Mouse (Mus musculus): ENCODE data around the gene Krtap5-4. TPM values are rescaled to one million over a fixed set of nuclear protein-coding genes. Genes with fewer than 3 reads are reported as not detected.

The Krtap5-4 gene
- not detected for total RNA-seq (2023)

DNA sequence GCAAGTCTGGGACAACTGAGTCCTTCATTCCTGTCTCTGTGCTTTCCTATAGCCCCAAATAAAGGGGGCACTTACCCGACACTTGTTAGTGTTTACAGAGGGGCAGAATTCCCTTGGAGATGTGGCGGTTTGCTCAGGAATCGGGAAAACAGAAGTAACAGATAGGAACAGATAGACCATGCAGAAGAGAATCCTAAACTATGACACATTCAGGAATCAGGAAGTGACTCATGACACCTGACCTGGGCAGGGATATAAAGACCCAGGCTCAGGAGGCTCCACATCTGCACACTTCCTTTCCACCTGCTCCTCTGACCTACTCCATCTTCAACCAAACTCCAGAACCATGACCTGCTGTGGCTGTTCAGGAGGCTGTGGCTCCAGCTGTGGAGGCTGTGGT, at the start of gene Krtap5-4:
Gene Krtap5-4, plus strand, starts transcription at position 301 of the 400 bp plus-strand sequence.

GRCm38 (mm10) chr7:142258254-142258653, 45.1 kb upstream of the Krtap5-4 start, which contains the start of gene Gm2431:
Gm2431 (minus strand) TSS chr7:142258354.

DNA sequence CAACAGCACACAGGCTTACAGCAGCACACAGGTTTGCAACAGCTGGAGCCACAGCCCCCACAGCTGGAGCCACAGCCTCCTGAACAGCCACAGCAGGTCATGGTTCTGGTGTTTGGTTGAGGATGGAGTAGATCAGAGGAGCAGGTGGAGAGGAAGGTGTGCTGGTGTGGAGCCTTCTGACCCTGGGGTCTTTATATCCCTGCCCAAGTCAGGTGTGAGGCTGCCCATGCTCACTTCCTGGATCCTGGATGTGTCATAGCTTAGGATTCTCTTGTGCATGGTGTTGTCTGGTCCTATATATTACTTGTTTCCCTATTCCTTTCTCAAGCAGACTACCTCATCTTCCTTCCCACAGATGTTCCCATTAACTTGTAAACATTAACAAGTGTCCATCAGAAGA, 29.1 kb upstream of the Krtap5-4 start, which contains the start of gene Gm4559:
Gene Gm4559, minus strand, starts transcription at position 101 of the 400 bp plus-strand sequence.

DNA sequence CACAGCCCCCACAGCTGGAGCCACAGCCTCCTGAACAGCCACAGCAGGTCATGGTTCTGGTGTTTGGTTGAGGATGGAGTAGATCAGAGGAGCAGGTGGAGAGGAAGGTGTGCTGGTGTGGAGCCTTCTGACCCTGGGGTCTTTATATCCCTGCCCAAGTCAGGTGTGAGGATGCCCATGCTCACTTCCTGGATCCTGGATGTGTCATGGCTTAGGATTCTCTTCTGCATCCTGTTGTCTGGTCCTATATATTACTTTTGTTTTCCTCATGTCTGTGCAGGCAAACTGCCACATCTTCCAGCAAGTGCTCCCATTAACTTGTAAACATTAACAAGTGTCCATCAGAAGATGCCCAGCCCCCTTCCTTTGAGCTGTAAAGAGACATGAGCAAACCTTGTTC, 6.3 kb upstream of the Krtap5-4 start, which contains the start of gene Krtap5-1:
Gene Krtap5-1, minus strand, starts transcription at position 101 of the 400 bp plus-strand sequence.

Other genes starting within 250 kb of the Krtap5-4 start
- 56.5 TPM for gene Mob2, start 242.5 kb upstream of the Krtap5-4 start, total RNA-seq (2023)
- 3.0 TPM for gene Dusp8, start 207.7 kb upstream of the Krtap5-4 start, total RNA-seq (2023)
- not detected for gene Gm45618, start 182.8 kb upstream of the Krtap5-4 start, total RNA-seq (2023)
- not detected for gene Gm39115, start 167.5 kb upstream of the Krtap5-4 start, total RNA-seq (2023)
- gene Gm45337, start 158.9 kb upstream of the Krtap5-4 start, total RNA-seq (2023) = not detected
- gene Gm29735, start 146.4 kb upstream of the Krtap5-4 start, total RNA-seq (2023) = not detected
- not detected for gene Gm4553, start 137.8 kb upstream of the Krtap5-4 start, total RNA-seq (2023)
- not detected for gene Krtap5-2, start 127.5 kb upstream of the Krtap5-4 start, total RNA-seq (2023)
- not detected for gene Gm10153, start 113.2 kb upstream of the Krtap5-4 start, total RNA-seq (2023)
- gene Krtap5-3, start 102.2 kb upstream of the Krtap5-4 start, total RNA-seq (2023) = not detected
- gene Gm7579, start 91.7 kb upstream of the Krtap5-4 start, total RNA-seq (2023) = not detected
- not detected for gene Krtap5-5, start 73.6 kb upstream of the Krtap5-4 start, total RNA-seq (2023)
- gene Gm40460, start 62.5 kb upstream of the Krtap5-4 start, total RNA-seq (2023) = not detected
- not detected for gene Gm2431, start 45.2 kb upstream of the Krtap5-4 start, total RNA-seq (2023)
- gene Gm4559, start 29.2 kb upstream of the Krtap5-4 start, total RNA-seq (2023) = not detected
- gene Krtap5-1, start 6.4 kb upstream of the Krtap5-4 start, total RNA-seq (2023) = not detected
- gene Ifitm10, start 70.2 kb downstream of the Krtap5-4 start, total RNA-seq (2023) = 14.5 TPM
- 3.6 TPM for gene Gm49369, start 79.1 kb downstream of the Krtap5-4 start, total RNA-seq (2023)
- 213 TPM for gene Ctsd, start 84.5 kb downstream of the Krtap5-4 start, total RNA-seq (2023)
- gene Syt8, start 131.3 kb downstream of the Krtap5-4 start, total RNA-seq (2023) = not detected
- not detected for gene Tnni2, start 138.3 kb downstream of the Krtap5-4 start, total RNA-seq (2023)
- gene Lsp1, start 157.3 kb downstream of the Krtap5-4 start, total RNA-seq (2023) = 696 TPM
- 46.5 TPM for gene Tnnt3, start 195.3 kb downstream of the Krtap5-4 start, total RNA-seq (2023)
- 14.5 TPM for gene Mrpl23, start 229.1 kb downstream of the Krtap5-4 start, total RNA-seq (2023)